Mouse (Mus musculus) brain, embryonic 18.5 days (tissue): Measurements from ENCODE around the gene Gm49337.

Experiments used
- DNase-seq: peaks from one replicate; pipeline ENCODE4 v3.0.0-alpha.2; 2012; ENCODE audit warnings: low read depth, low spot score

The Gm49337 gene

GRCm38 (mm10) chr4:116162142-116162541, 11.0 kb upstream of the Gm49337 start:
- no peak for DNase-seq

- no peak for DNase-seq
These were observed 8.2 kb upstream of the Gm49337 start for GRCm38 (mm10) chr4:116164759-116165554.

- DNase-seq, result no peak
These were observed 7.3 kb upstream of the Gm49337 start for GRCm38 (mm10) chr4:116165708-116166407.

- no peak for DNase-seq
These were observed 5.8 kb upstream of the Gm49337 start, which contains the start of gene Tspan1 for GRCm38 (mm10) chr4:116167404-116167803. TSS of gene Tspan1 (minus strand) at chr4:116167601.

- no peak for DNase-seq
These were observed 4.4 kb upstream of the Gm49337 start for GRCm38 (mm10) chr4:116168617-116169352.

GRCm38 (mm10) chr4:116169353-116169672, 3.9 kb upstream of the Gm49337 start:
- DNase-seq, result no peak

GRCm38 (mm10) chr4:116173752-116174151, 568 bp downstream of the Gm49337 start:
- no peak for DNase-seq

GRCm38 (mm10) chr4:116174466-116175116, 1.4 kb downstream of the Gm49337 start:
- DNase-seq, result no peak

- no peak for DNase-seq
These were observed 2.0 kb downstream of the Gm49337 start for GRCm38 (mm10) chr4:116175136-116175535.

GRCm38 (mm10) chr4:116175711-116176542, 2.7 kb downstream of the Gm49337 start:
- DNase-seq, result no peak

- DNase-seq, result no peak
These were observed 3.4 kb downstream of the Gm49337 start for GRCm38 (mm10) chr4:116176543-116176988.

GRCm38 (mm10) chr4:116177140-116177539, 4.0 kb downstream of the Gm49337 start:
- no peak for DNase-seq

GRCm38 (mm10) chr4:116182079-116182478, 8.9 kb downstream of the Gm49337 start:
- no peak for DNase-seq

GRCm38 (mm10) chr4:116182745-116183144, 9.6 kb downstream of the Gm49337 start:
- DNase-seq, result no peak

- DNase-seq, result no peak
These were observed 11.9 kb downstream of the Gm49337 start for GRCm38 (mm10) chr4:116185083-116185482.

GRCm38 (mm10) chr4:116192286-116192835, 19.2 kb downstream of the Gm49337 start:
- DNase-seq, result no peak

- no peak for DNase-seq
These were observed 20.6 kb downstream of the Gm49337 start for GRCm38 (mm10) chr4:116193583-116194383.

- DNase-seq, result no peak
These were observed 25.2 kb downstream of the Gm49337 start for GRCm38 (mm10) chr4:116198422-116198821.

GRCm38 (mm10) chr4:116204422-116204821, 31.2 kb downstream of the Gm49337 start:
- DNase-seq, result no peak

- DNase-seq, result no peak
These were observed 33.3 kb downstream of the Gm49337 start for GRCm38 (mm10) chr4:116206531-116206930.
